Mouse (Mus musculus) induced T-regulatory cell, adult 2 months (primary cell): Measurements from ENCODE around the gene Rasa1.

ENCODE experiments used
- DNase-seq: peaks from one replicate; pipeline ENCODE4 v3.0.0-alpha.2; 2012; ENCODE audit warnings: low read depth

Gene Rasa1

GRCm38 (mm10) chr13:85288843-85289713 lies at the start of gene Rasa1:
Rasa1 (minus strand) TSS chr13:85289130.
- peak; percentile 94 for DNase-seq

- DNase-seq, result no peak
Observed at GRCm38 (mm10) chr13:85311547-85311946, 22.6 kb upstream of the Rasa1 start.

DNA sequence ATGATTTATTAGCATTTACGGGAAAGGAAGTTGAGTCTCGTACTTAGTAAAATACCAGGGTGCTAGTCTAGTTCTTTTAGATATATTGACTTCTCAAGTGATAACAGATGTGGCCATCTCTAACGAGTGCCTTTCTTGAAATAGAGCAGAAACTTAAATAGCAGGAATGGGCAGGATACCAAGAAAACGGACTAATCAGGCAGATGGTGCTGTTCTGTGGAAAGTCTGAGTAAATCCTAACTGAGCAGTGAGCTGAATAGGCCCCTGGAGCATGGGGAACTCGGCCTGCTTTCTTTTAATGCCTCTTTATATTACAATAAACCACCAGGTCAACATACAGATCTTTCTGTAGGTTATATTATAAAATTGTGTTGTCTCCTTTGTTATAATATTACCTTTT lies 22.0 kb upstream of the Rasa1 start:
- no peak for DNase-seq

DNA sequence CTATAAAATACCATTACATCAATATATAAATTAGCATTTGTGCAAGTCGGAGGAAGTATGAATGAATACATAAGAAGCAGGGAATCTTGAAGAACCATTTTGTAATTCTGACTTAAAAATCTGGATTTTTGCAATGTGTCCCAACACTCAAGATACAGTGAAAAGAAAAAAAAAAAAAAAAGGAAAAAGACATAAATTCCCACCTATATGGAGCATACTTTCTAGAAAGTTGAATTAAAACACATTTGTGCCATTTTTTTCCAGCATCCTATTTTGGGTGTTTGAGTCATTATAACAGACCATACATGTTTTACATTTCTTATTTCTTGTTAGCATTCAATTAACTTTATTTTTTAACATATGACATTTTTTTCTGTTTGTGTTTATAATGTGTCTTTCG lies 21.6 kb upstream of the Rasa1 start:
- DNase-seq, result no peak

DNA sequence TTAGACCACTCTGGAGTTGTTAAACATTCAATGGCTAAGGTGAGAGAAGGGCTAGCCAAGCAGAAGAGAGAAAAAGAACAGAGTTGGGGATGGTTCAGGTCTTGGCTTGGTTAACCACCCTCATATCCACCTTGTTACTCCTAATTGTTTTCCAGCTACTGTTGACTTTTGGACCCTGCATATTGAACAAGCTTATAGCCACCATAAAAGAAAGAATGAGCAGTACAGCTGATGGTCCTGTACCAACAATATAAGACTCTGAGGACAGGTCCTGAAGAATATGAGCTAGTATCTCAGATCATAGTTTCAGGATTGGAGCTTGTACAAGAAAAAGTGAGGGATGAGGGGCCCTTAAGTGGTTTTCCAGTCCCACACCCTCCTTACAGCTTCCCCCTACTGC lies 17.1 kb upstream of the Rasa1 start:
- no peak for DNase-seq

DNA sequence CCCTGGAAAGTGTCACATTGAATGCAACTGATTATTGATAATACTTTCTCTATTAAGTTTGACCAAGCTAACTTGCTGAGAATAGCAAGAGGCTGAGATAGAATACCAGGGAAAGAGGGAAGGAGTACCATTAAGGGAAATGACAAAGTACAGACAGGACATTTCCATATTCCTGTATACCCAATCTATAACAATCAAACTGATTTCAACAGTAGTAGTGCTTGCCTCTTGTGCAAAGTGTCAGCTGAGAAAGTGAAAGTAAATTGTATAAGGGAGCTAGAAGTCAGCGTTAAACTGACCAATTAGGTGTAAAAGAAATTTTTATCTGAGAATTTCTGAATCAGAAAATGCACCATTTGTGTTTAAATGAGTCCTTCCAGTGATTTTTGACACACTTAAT lies 1.7 kb upstream of the Rasa1 start:
- DNase-seq, result peak; percentile 50

GRCm38 (mm10) chr13:85288574-85288842 lies 422 bp downstream of the Rasa1 start:
- DNase-seq, result no peak

DNA sequence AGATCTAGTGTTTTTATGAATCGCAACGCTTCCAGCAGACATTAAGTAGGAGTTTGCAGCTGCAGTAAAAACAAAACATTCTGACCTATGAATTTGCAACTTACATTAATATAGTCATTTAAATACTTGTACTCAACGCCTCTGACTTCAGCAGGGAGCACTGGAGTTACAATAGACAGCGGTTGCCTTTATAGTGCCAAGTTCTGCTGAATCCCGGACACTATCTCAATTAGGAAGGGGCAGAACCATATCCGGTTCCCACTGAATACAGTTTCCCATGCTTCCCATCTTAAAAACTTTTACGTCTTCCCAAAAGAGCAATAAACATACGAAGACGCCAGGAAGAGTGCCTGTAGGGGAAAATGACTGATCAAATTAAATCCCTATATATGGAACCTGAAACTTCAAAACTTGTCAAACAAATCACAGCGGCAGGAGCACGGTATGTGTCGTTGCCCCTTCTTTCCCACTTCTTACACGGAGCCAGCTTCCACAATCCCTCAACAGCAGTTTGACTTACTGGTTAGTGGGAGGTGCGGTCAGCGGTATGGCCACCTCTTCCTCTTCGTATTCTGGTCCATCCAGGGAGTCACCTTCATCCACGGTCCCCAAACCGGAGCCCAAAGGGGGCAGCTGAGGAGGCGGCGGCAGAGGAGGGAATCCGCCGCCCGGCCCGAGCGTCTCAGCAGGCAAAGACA lies 905 bp downstream of the Rasa1 start:
- peak; percentile 53 for DNase-seq

DNA sequence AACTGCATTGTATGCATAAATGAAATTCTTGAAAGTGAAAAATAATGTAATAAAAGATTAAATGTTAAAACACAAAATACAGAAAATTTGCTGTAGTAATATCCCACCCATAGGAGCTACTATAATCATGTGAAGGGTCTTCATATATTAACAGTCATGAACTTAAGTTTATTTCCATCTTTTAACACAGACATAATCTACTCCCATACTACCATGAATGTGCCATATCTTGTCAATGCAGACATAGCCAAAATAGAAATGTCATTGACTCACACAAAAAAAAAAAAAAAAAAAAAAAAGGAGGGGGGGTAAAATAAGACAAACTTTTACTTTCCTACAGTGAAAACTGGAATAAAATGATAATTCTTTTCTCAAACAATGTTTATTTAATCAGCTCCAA lies 6.3 kb downstream of the Rasa1 start:
- DNase-seq, result no peak

- DNase-seq, result no peak
Observed at GRCm38 (mm10) chr13:85278951-85279350, 10.0 kb downstream of the Rasa1 start.

- DNase-seq, result no peak
Observed at GRCm38 (mm10) chr13:85274572-85274971, 14.4 kb downstream of the Rasa1 start.

GRCm38 (mm10) chr13:85273788-85274187 lies 15.1 kb downstream of the Rasa1 start:
- no peak for DNase-seq

DNA sequence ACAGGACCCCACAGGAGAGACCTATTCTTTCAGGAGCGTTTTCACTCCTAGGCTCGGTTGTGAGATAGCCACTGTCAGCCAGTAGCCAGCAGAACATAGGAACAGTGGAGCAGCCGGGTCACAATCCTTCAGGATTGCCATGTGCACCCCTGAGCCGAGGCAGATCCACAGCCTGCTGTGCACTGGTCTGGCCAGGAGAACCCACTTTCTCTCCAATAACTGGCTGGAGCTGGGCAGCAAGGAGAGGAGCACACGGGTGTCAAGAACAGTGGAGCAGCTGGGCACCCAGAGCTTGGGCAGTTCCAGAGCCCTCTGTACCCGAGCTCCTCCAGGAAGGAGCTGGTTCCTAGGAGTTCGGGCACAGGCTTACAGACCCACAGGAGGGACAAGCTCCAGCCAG lies 50.2 kb downstream of the Rasa1 start:
- no peak for DNase-seq

GRCm38 (mm10) chr13:85218656-85219055 lies 70.3 kb downstream of the Rasa1 start:
- DNase-seq, result no peak

GRCm38 (mm10) chr13:85210353-85210752 lies 78.6 kb downstream of the Rasa1 start:
- no peak for DNase-seq

DNA sequence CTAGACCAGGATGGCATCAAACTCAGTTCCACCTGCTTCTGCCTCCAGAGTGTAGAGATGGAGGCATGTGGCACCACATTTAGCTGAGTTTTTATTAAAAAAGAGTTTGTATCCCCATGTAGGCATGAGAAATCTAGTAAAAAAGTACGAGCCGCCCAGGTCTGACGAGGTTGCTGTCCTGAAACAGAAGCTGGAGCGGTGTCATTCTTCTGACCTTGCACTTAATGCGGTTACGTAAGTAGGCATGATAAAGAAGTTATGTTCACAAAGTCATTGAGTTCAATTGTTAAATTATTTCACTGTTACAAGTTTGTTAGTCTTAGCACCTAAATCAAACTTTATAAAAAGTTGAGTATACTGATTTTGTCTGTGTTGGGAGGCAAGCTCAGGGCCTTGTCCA lies 80.3 kb downstream of the Rasa1 start:
- no peak for DNase-seq

DNA sequence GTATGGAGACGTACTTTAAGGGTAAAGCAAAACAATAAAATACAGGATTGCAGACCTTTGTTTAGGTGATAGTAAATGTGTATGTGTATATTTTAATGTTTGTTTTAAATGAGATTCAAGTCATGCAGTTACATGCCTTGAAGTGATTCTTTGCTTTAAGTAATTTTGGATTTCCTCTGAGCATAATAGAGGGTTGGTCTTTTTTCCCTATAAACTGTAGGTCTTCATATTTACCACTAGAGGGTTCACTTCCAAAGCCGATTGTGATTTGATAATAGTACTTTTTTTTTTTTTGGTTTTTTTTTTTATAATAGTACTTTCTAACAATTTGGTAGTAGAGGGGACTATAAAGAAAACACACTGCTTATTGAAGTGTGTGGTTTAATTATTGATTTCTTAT lies 81.4 kb downstream of the Rasa1 start:
- peak; percentile 50 for DNase-seq

GRCm38 (mm10) chr13:85191253-85191652 lies 97.7 kb downstream of the Rasa1 start:
- DNase-seq, result no peak

DNA sequence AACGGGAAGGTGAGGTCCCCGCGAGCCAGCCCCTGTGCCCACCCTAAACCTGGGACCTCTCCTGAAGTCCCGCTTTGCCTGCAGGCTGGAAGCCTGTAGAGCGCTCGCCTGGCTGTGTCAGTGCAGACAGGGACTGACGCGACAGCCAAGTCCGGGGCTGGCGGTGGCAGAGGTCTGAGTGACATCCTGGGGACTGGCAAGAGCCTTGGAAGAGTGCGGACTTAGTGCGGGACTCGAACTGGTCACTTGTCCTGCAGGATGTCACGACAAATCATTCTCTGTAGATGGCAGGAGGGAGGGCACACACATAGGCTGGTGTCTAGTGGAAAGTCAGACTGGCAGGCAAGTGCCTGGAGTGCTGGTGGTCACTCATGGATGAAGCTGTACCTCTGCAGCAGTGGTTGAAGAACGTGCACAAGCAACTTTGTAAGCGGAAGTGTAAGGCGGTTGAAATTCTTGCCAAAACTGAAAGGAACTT lies 99.2 kb downstream of the Rasa1 start:
- DNase-seq, result peak; percentile 68

GRCm38 (mm10) chr13:85188903-85189643 lies 99.9 kb downstream of the Rasa1 start, which contains the start of gene Ccnh:
Ccnh (plus strand) TSS chr13:85189408.
- DNase-seq, result peak; percentile 93
